Mouse (Mus musculus) lung, postnatal 0 days (tissue): ENCODE data around the gene Syce3. TPM values are rescaled to one million over a fixed set of nuclear protein-coding genes. Genes with fewer than 3 reads are reported as not detected.

Source experiments
- ATAC-seq: fragments of 200-750 bp; cut with Nextera tagmentation; 2 replicates; pipeline ENCODE4 v1.8.0; 2017; ENCODE audit warnings: moderate library complexity
- DNase-seq: peaks from one replicate; pipeline ENCODE4 v3.0.0-alpha.2; 2016; ENCODE audit warnings: low spot score
- H3K27ac ChIP-seq: fragments of 300-500 bp; sonication (generic); 2 replicates; pipeline ENCODE4 v1.5.1; 2014; ENCODE audit warnings: antibody characterized with exemption, mild to moderate bottlenecking, low read length, mixed read lengths
- H3K27me3 ChIP-seq: fragments of 300-500 bp; sonication (generic); replicated peaks from 2 replicates; pipeline ENCODE4 v1.6.1; 2014; ENCODE audit warnings: low read length, mixed read lengths; ENCODE audit not compliant: insufficient read depth
- H3K36me3 ChIP-seq: fragments of 300-500 bp; sonication (generic); 2 replicates; pipeline ENCODE4 v1.6.1; 2014; ENCODE audit warnings: low read length, mixed read lengths; ENCODE audit not compliant: insufficient read depth
- H3K4me1 ChIP-seq: fragments of 300-500 bp; sonication (generic); 2 replicates; pipeline ENCODE4 v1.6.1; 2014; ENCODE audit warnings: antibody characterized with exemption, low read depth, low read length, mixed read lengths; ENCODE audit not compliant: insufficient read depth
- H3K4me2 ChIP-seq: fragments of 300-500 bp; sonication (generic); replicated peaks from 2 replicates; pipeline ENCODE4 v1.6.1; 2014; ENCODE audit warnings: low read depth, mild to moderate bottlenecking, low read length, moderate library complexity, mixed read lengths
- H3K4me3 ChIP-seq: fragments of 300-500 bp; sonication (generic); 2 replicates; pipeline ENCODE4 v1.5.1; 2014; ENCODE audit warnings: low read depth, low read length
- H3K9ac ChIP-seq: fragments of 300-500 bp; sonication (generic); replicated peaks from 2 replicates; pipeline ENCODE4 v1.6.1; 2014; ENCODE audit warnings: low read depth, mild to moderate bottlenecking
- H3K9me3 ChIP-seq: fragments of 300-500 bp; sonication (generic); 2 replicates; pipeline ENCODE4 v1.6.1; 2016; ENCODE audit warnings: low read length, mixed read lengths
- CTCF ChIP-seq: IDR thresholded peaks from 2 replicates; pipeline ENCODE4 v1.5.1; 2016; ENCODE audit warnings: antibody characterized with exemption, mild to moderate bottlenecking
- EP300 ChIP-seq: IDR thresholded peaks from 2 replicates; pipeline ENCODE4 v1.6.1; 2016; ENCODE audit warnings: antibody characterized with exemption, mild to moderate bottlenecking, control low read depth
- WGBS: fragments of 180-500 bp; shearing (Covaris S2); extraction: QIAGEN DNeasy Blood & Tissue Kit; methylation state at CpG from one replicate; pipeline ENCODE4 v1.1.7; 2014; 5-methylcytosine and 5-hydroxymethylcytosine counted together
- polyA plus RNA-seq: library from polyadenylated mRNA; unstranded; fragments of >200 nt; fragmentation: Nextera tagmentation; extraction: Ambion mirVana; gene quantifications from 2 replicates; pipeline ENCODE4 v1.2.1, GENCODE M21; 2015

Syce3 gene
- polyA plus RNA-seq, 1 experiment from 2014 or later: not detected

- peaks cover 13% of the 10 kb centered on the region for H3K27me3 ChIP-seq
Observed at GRCm38 (mm10) chr15:89372536-89372935, 37.8 kb downstream of the Syce3 start.

GRCm38 (mm10) chr15:89372068-89372467 lies 38.2 kb downstream of the Syce3 start:
- no peak overlapping the region for H3K27ac ChIP-seq
- DNase-seq: no peak
- no peak overlapping the region for H3K4me3 ChIP-seq
- H3K36me3 ChIP-seq: peaks cover 34% of the 10 kb centered on the region
- no peak overlapping the region for H3K9ac ChIP-seq
- H3K9me3 ChIP-seq: no peaks in the 10 kb centered on the region
- peaks cover 9% of the 10 kb centered on the region for H3K27me3 ChIP-seq
- ATAC-seq: no peak
- H3K4me2 ChIP-seq: no peak overlapping the region
- no peak for TF ChIP-seq EP300
- TF ChIP-seq CTCF: no peak
- whole genome bisulfite sequencing: 82% methylated on average over 13 of the region's 13 CpGs
- peaks cover 8% of the 10 kb centered on the region for H3K4me1 ChIP-seq

More at GRCm38 (mm10) chr15:89372536-89372935, 37.8 kb downstream of the Syce3 start:
- H3K27ac ChIP-seq: no peak overlapping the region
- TF ChIP-seq CTCF (no peak), EP300 (no peak)
- H3K9me3 ChIP-seq: no peaks in the 10 kb centered on the region
- 83% methylated on average over 7 of the region's 7 CpGs for WGBS
- no peak overlapping the region for H3K4me3 ChIP-seq
- H3K9ac ChIP-seq: no peak overlapping the region
- ATAC-seq (no peak), DNase-seq (no peak)
- peaks cover 34% of the 10 kb centered on the region for H3K36me3 ChIP-seq
- H3K4me2 ChIP-seq: no peak overlapping the region
- peaks cover 8% of the 10 kb centered on the region for H3K4me1 ChIP-seq

GRCm38 (mm10) chr15:89365141-89365551 lies 45.2 kb downstream of the Syce3 start:
- no peaks in the 10 kb centered on the region for H3K9me3 ChIP-seq
- DNase-seq: no peak

GRCm38 (mm10) chr15:89363051-89363450 lies 47.3 kb downstream of the Syce3 start:
- peak overlapping the region; percentile 14; the same call in 1 of the 2 replicates for H3K27ac ChIP-seq
- no peaks in the 10 kb centered on the region for H3K9me3 ChIP-seq
- ATAC-seq: peak; percentile 79
- DNase-seq: peak; percentile 84
- TF ChIP-seq CTCF: no peak
- TF ChIP-seq EP300: peak; percentile 63; the same call in 1 of the 2 replicates
- H3K27me3 ChIP-seq: no peaks in the 10 kb centered on the region
- H3K4me1 ChIP-seq: no peaks in the 10 kb centered on the region; the same call in 1 of the 2 replicates
- WGBS: 61% methylated on average over 7 of the region's 7 CpGs
- H3K4me2 ChIP-seq: no peak overlapping the region
- H3K4me3 ChIP-seq: no peak overlapping the region
- H3K9ac ChIP-seq: no peak overlapping the region
- H3K36me3 ChIP-seq: peaks cover 44% of the 10 kb centered on the region

More at GRCm38 (mm10) chr15:89365141-89365551, 45.2 kb downstream of the Syce3 start:
- H3K4me1 ChIP-seq: no peaks in the 10 kb centered on the region
- H3K4me2 ChIP-seq: no peak overlapping the region
- H3K4me3 ChIP-seq: no peak overlapping the region
- TF ChIP-seq EP300 (no peak), CTCF (no peak)
- H3K27me3 ChIP-seq: no peaks in the 10 kb centered on the region
- H3K36me3 ChIP-seq: peaks cover 59% of the 10 kb centered on the region
- ATAC-seq: no peak
- no peak overlapping the region for H3K9ac ChIP-seq
- WGBS: 93% methylated on average over 4 of the region's 4 CpGs
- H3K27ac ChIP-seq: no peak overlapping the region

- H3K4me1 ChIP-seq: peaks cover 5% of the 10 kb centered on the region; the same call in 1 of the 2 replicates
- 79% methylated on average over 3 of the region's 3 CpGs for WGBS
- no peak overlapping the region for H3K9ac ChIP-seq
- H3K4me2 ChIP-seq: no peak overlapping the region
- no peak overlapping the region for H3K4me3 ChIP-seq
- no peak overlapping the region for H3K27ac ChIP-seq
- H3K9me3 ChIP-seq: no peaks in the 10 kb centered on the region
- peaks cover 15% of the 10 kb centered on the region for H3K36me3 ChIP-seq
- TF ChIP-seq CTCF (no peak), EP300 (no peak)
- DNase-seq: no peak
- no peak for ATAC-seq
- H3K27me3 ChIP-seq: no peaks in the 10 kb centered on the region
Observed at GRCm38 (mm10) chr15:89358784-89359183, 51.5 kb downstream of the Syce3 start.

- ATAC-seq (peak; percentile 75), DNase-seq (peak; percentile 97)
- Histone ChIP-seq H3K27me3 (no peaks in the 10 kb centered on the region), H3K27ac (peak overlapping the region; percentile 92), H3K4me3 (peak overlapping the region; percentile 84), H3K4me1 (peaks cover 5% of the 10 kb centered on the region; the same call in 1 of the 2 replicates), H3K9me3 (no peaks in the 10 kb centered on the region), H3K36me3 (peaks cover 17% of the 10 kb centered on the region; the same call in 1 of the 2 replicates), H3K4me2 (peak overlapping the region; percentile 79), H3K9ac (peak overlapping the region; percentile 72)
- whole genome bisulfite sequencing: under 1% methylated on average over 15 of the region's 15 CpGs
- TF ChIP-seq EP300 (no peak; the same call in 1 of the 2 replicates), CTCF (no peak)
Observed at GRCm38 (mm10) chr15:89356372-89356771, 53.9 kb downstream of the Syce3 start.
